Mouse (Mus musculus): Measurements from ENCODE around the gene Sdr39u1. TPM values are rescaled to one million over a fixed set of nuclear protein-coding genes. Genes with fewer than 3 reads are reported as not detected.

Sdr39u1 gene
- total RNA-seq (2014; fragmentation: Nextera tagmentation) (not detected in 2 replicates), total RNA-seq (2017) (2.2 and 2.8 TPM in 2 replicates), polyA plus RNA-seq (2012) (not detected in 2 replicates)

DNA sequence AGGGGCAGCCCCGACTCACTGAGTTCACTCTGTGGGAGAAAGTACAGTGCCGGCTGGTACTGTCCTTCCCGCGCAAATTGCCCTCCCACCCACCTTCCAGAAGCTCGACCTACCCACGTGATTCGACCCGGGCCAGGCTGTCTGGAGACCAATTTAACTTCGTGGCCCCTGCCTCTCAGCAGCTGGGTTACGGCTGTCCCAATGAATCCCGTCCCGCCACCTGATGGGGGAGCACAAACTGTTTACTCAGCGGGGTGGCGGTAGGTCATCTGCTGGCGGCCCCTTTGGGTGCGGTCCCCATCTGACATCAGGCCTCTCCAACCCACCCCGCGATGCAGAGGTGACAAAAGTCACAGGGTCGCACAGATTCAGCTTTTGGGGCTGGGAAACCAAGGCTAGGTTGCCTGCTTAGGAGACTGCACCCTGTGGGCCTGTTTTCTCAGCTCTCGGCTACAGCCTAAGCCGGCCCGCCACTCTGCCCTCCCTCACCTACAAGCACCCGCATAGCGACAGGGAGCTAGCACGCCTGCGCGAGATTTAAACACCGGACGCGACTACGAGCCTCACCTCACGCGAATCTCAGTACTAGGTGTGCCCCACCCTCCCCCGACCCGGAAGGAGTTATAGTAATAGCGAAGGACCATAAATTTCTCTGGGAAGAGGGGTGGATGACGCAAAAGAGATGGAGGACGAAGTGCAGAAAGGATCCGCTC lies at the start of gene Sdr39u1:
Sdr39u1 (minus strand) TSS at position 593 of the 713 bp plus-strand sequence.
- ATAC-seq (ENCODE audit: extremely low read depth, insufficient number of reproducible peaks, low FRiP score, poor library complexity, severe bottlenecking), result no peak
- H3K4me1 ChIP-seq (ENCODE audit: insufficient read depth, low read depth, low read length), result peaks cover 40% of the 10 kb centered on the region

DNA sequence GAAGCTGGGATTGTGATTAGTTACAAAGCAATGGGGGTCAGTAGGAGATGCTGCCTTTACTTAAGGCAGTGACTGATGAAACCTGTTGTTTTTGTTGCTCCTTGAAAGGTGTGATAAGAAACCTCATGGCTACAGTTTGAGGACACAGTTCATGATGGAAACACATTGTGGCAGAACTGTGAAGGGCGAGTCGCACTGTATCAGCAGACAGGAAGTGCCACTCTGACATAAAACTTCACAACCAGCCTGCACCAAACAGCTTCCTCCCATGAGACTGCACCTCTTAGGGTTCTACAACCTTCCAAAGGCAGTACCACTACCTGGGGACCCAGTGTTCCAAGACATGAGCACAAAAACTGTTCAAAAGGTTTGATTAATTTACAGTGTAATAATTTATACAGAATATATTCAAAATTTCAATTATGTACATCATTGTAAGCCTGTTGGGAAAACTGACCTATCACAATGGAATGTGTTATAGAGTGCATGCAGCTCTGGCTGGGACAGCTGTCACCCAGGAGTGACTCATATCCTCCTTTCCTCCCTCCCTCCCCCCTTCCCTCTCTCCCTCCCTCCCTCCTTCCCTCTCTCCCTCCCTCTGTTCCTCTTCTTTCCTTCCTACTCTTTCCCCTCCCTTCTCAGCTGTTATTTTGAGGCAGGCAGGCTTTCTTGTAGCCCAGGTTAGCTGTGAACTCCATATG lies 46.3 kb upstream of the Sdr39u1 start:
- H3K9me3 ChIP-seq (replicated peaks), result no peaks in the 10 kb centered on the region
- no peaks in the 10 kb centered on the region for H3K36me3 ChIP-seq (replicated peaks)
- H3K27me3 ChIP-seq (ENCODE audit: insufficient read depth, low read length), result no peaks in the 10 kb centered on the region
- no peak overlapping the region for H3K4me3 ChIP-seq (ENCODE audit: low read depth, low read length)
- peaks cover 81% of the 10 kb centered on the region for H3K4me1 ChIP-seq (ENCODE audit: insufficient read depth, low read depth, low read length)
- TF ChIP-seq GATA1 (IDR thresholded peaks at IDR 0.05; ENCODE audit: borderline replicate concordance, low read length), result no peak
- no peak for TF ChIP-seq TAL1 (conservative IDR thresholded peaks at IDR 0.05; ENCODE audit: low read depth, low read length)
- TF ChIP-seq CTCF (IDR thresholded peaks at IDR 0.05; ENCODE audit: low read depth, low read length), result no peak
- TF ChIP-seq GATA2 (IDR thresholded peaks at IDR 0.05; ENCODE audit: borderline replicate concordance, low read depth, low read length), result no peak
- TF ChIP-seq POLR2AphosphoS5 (IDR thresholded peaks at IDR 0.05; ENCODE audit: insufficient replicate concordance, low read depth, low read length), result no peak
- ATAC-seq (ENCODE audit: extremely low read depth, insufficient number of reproducible peaks, low FRiP score, poor library complexity, severe bottlenecking) (no peak), DNase-seq (ENCODE audit: low spot score) (no peak)

More for the DNA sequence above, at the start of gene Sdr39u1:
- Histone ChIP-seq H3K36me3 (replicated peaks) (peaks cover 54% of the 10 kb centered on the region), H3K9me3 (replicated peaks) (no peaks in the 10 kb centered on the region), H3K4me3 (ENCODE audit: low read depth, low read length) (no peak within 1 kb of the TSS), H3K27me3 (ENCODE audit: insufficient read depth, low read length) (peaks cover 3% of the 10 kb centered on the region; the same call in 1 of the 2 replicates)
- no peak for DNase-seq (ENCODE audit: low spot score)
- no peak for TF ChIP-seq CTCF (IDR thresholded peaks at IDR 0.05; ENCODE audit: low read depth, low read length)
- no peak for TF ChIP-seq TAL1 (conservative IDR thresholded peaks at IDR 0.05; ENCODE audit: low read depth, low read length)
- no peak for TF ChIP-seq POLR2AphosphoS5 (IDR thresholded peaks at IDR 0.05; ENCODE audit: insufficient replicate concordance, low read depth, low read length)
- no peak for TF ChIP-seq GATA2 (IDR thresholded peaks at IDR 0.05; ENCODE audit: borderline replicate concordance, low read depth, low read length)
- no peak for TF ChIP-seq GATA1 (IDR thresholded peaks at IDR 0.05; ENCODE audit: borderline replicate concordance, low read length)

DNA sequence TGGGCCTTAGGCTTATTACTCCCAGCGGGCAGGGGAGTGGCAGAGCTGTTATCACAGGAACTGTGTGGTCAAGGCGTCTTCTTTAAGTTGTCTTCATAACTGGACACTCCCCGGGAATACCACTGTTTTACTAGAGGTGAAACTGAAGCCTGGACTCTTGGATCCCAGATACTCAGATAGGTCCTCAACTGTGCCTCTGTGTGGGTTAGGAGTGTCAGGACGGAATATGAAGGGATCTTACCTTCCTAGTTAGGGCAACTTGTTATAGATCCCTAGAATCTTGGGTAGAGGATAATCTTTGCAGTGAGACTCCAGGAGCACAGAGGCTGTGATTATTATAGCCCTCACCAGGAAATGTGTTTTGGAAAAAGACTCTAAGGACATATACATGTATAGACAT lies 44.5 kb upstream of the Sdr39u1 start, which contains the start of gene Cma1:
Cma1 (minus strand) TSS at position 101 of the 400 bp plus-strand sequence.
- no peaks in the 10 kb centered on the region for H3K9me3 ChIP-seq (replicated peaks)

DNA sequence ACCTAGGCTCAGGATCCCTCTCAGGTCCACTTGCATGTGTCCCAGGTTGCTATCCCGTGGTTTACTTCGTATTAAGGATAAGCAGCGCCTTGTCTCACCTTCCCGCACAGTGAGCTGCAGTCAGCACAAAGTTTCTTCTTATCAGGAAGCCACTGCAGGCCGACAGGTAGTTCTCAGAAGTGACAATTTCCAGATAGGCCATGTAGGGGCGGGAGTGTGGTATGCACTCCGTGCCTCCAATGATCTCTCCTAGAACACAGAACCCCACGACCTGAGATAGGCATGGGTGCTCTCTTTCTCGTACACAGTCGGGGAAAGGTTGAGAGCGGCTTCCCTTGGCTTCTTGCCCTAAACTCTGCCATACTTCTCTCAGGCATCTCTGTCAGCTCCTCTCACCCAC lies 43.5 kb upstream of the Sdr39u1 start:
- Histone ChIP-seq H3K9me3 (replicated peaks) (no peaks in the 10 kb centered on the region), H3K4me1 (ENCODE audit: insufficient read depth, low read depth, low read length) (peaks cover 74% of the 10 kb centered on the region), H3K36me3 (replicated peaks) (no peaks in the 10 kb centered on the region), H3K4me3 (ENCODE audit: low read depth, low read length) (no peak overlapping the region; the same call in 1 of the 2 replicates), H3K27me3 (ENCODE audit: insufficient read depth, low read length) (no peaks in the 10 kb centered on the region)
- TF ChIP-seq GATA2 (IDR thresholded peaks at IDR 0.05; ENCODE audit: borderline replicate concordance, low read depth, low read length) (no peak), TAL1 (conservative IDR thresholded peaks at IDR 0.05; ENCODE audit: low read depth, low read length) (no peak), POLR2AphosphoS5 (IDR thresholded peaks at IDR 0.05; ENCODE audit: insufficient replicate concordance, low read depth, low read length) (no peak), GATA1 (IDR thresholded peaks at IDR 0.05; ENCODE audit: borderline replicate concordance, low read length) (no peak), CTCF (IDR thresholded peaks at IDR 0.05; ENCODE audit: low read depth, low read length) (no peak)
- DNase-seq (ENCODE audit: low spot score) (no peak), ATAC-seq (ENCODE audit: extremely low read depth, insufficient number of reproducible peaks, low FRiP score, poor library complexity, severe bottlenecking) (no peak)

More for the DNA sequence above, 44.5 kb upstream of the Sdr39u1 start, which contains the start of gene Cma1:
- no peak within 1 kb of the TSS; the same call in 1 of the 2 replicates for H3K4me3 ChIP-seq (ENCODE audit: low read depth, low read length)
- peaks cover 70% of the 10 kb centered on the region for H3K4me1 ChIP-seq (ENCODE audit: insufficient read depth, low read depth, low read length)
- DNase-seq (ENCODE audit: low spot score) (no peak), ATAC-seq (ENCODE audit: extremely low read depth, insufficient number of reproducible peaks, low FRiP score, poor library complexity, severe bottlenecking) (no peak)
- H3K27me3 ChIP-seq (ENCODE audit: insufficient read depth, low read length), result no peaks in the 10 kb centered on the region
- no peaks in the 10 kb centered on the region for H3K36me3 ChIP-seq (replicated peaks)
- TF ChIP-seq POLR2AphosphoS5 (IDR thresholded peaks at IDR 0.05; ENCODE audit: insufficient replicate concordance, low read depth, low read length), result no peak
- TF ChIP-seq TAL1 (conservative IDR thresholded peaks at IDR 0.05; ENCODE audit: low read depth, low read length), result no peak
- no peak for TF ChIP-seq CTCF (IDR thresholded peaks at IDR 0.05; ENCODE audit: low read depth, low read length)
- TF ChIP-seq GATA2 (IDR thresholded peaks at IDR 0.05; ENCODE audit: borderline replicate concordance, low read depth, low read length), result no peak
- TF ChIP-seq GATA1 (IDR thresholded peaks at IDR 0.05; ENCODE audit: borderline replicate concordance, low read length), result no peak

DNA sequence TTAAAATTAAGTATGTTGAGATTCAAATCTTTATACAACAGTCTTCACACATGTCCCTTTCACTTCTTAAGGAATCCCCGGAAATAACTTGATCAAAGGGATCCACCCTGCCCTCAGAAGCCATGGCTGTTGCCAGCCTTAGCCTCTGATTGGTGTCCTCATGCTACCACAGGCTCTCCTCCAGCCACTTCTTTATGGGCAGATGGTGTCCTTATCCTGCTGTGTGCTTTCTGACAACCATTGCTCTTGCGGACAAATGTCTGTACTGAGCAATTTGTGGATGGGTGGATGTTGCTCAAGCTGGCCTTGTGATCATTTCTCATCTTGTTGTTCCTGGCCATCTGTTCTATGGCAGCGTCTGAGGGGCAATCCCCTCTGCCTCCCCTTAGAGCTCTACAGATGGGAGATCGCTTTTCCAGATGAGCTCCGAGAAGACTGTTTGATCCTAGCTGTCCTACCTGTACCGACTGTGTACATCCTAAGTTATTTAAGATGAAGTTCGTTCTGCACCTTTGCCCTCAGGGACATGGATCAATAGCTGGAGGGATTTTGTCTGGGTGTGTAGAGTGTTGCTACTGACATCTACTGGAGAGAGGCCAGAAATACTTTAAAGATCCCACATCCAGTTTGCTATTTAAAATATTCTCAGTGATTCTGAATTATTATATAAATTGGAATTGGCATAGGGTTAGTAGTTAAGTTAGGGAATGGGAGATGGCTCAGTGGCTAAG lies 40.1 kb upstream of the Sdr39u1 start:
- Histone ChIP-seq H3K27me3 (ENCODE audit: insufficient read depth, low read length) (no peaks in the 10 kb centered on the region), H3K4me3 (ENCODE audit: low read depth, low read length) (no peak overlapping the region), H3K4me1 (ENCODE audit: insufficient read depth, low read depth, low read length) (peaks cover 70% of the 10 kb centered on the region), H3K9me3 (replicated peaks) (no peaks in the 10 kb centered on the region), H3K36me3 (replicated peaks) (no peaks in the 10 kb centered on the region)
- no peak for ATAC-seq (ENCODE audit: extremely low read depth, insufficient number of reproducible peaks, low FRiP score, poor library complexity, severe bottlenecking)
- TF ChIP-seq TAL1 (conservative IDR thresholded peaks at IDR 0.05; ENCODE audit: low read depth, low read length) (no peak), GATA2 (IDR thresholded peaks at IDR 0.05; ENCODE audit: borderline replicate concordance, low read depth, low read length) (no peak), GATA1 (IDR thresholded peaks at IDR 0.05; ENCODE audit: borderline replicate concordance, low read length) (no peak), CTCF (IDR thresholded peaks at IDR 0.05; ENCODE audit: low read depth, low read length) (0 out of 2 replicates have a peak, but pooled peaks have one; percentile 16), POLR2AphosphoS5 (IDR thresholded peaks at IDR 0.05; ENCODE audit: insufficient replicate concordance, low read depth, low read length) (no peak)
- DNase-seq (ENCODE audit: low spot score), result no peak

All from G1E (cell line).